In genomic region chr6:125321114-125321855, GRCm38 (mm10) we compare ENCODE assay signal across 13 mouse cellular contexts. TPM values are rescaled to one million over a fixed set of nuclear protein-coding genes. Genes with fewer than 3 reads are reported as not detected.
DNase-seq lines count a peak whose midpoint lies in the region; ATAC-seq and TF ChIP-seq lines count a peak whose summit lies in the region.
"Had no signal": no experiment of that assay in that cellular context is flagged by ENCODE, and none has a peak within 500 bp of the region (broad histone marks: within the 10 kb centered on the region; RNA-seq: fewer than 3 reads in every experiment).

No protein-coding gene starts in this region.

- peak; percentile 32; the same call in 1 of the 2 replicates for TF ChIP-seq CTCF in lung, postnatal 0 days (IDR thresholded peaks at IDR 0.05)

- no peak overlapping the region for H3K9ac ChIP-seq in heart, embryonic 16.5 days (ENCODE audit: low read length)
- no peak overlapping the region; the same call in 1 of the 2 replicates for H3K9ac ChIP-seq in kidney, embryonic 16.5 days (replicated peaks; ENCODE audit: low read length)
- peak overlapping the region; percentile 82 for H3K9ac ChIP-seq in lung, postnatal 0 days (replicated peaks; ENCODE audit: low read depth)
- no peak overlapping the region for H3K9ac ChIP-seq in forebrain, embryonic 14.5 days (ENCODE audit: low read length)

- H3K9me3 ChIP-seq in heart, embryonic 16.5 days (replicated peaks; ENCODE audit: control insufficient read depth, low read length) = no peaks in the 10 kb centered on the region
- H3K9me3 ChIP-seq in embryonic facial prominence, embryonic 10.5 days = no peaks in the 10 kb centered on the region
- H3K9me3 ChIP-seq in kidney, embryonic 16.5 days (ENCODE audit: low read length) = no peaks in the 10 kb centered on the region
- H3K9me3 ChIP-seq in lung, postnatal 0 days (ENCODE audit: low read length) = no peaks in the 10 kb centered on the region
- no peaks in the 10 kb centered on the region for H3K9me3 ChIP-seq in forebrain, embryonic 14.5 days (replicated peaks; ENCODE audit: control insufficient read depth, low read length)

- peak overlapping the region; percentile 36 for H3K4me2 ChIP-seq in heart, embryonic 16.5 days (ENCODE audit: low read depth, low read length)
- peak overlapping the region; percentile 37 for H3K4me2 ChIP-seq in kidney, embryonic 16.5 days (replicated peaks; ENCODE audit: low read depth, low read length)
- H3K4me2 ChIP-seq in lung, postnatal 0 days (replicated peaks; ENCODE audit: low read depth, low read length) = peak overlapping the region; percentile 53
- H3K4me2 ChIP-seq in forebrain, embryonic 14.5 days (ENCODE audit: low read length) = no peak overlapping the region

- no peak overlapping the region for H3K27ac ChIP-seq in heart, embryonic 16.5 days (ENCODE audit: low read length)
- no peak overlapping the region for H3K27ac ChIP-seq in embryonic facial prominence, embryonic 10.5 days (replicated peaks)
- 0 out of 2 replicates have a peak overlapping the region, but pooled peaks have one; percentile 26 for H3K27ac ChIP-seq in kidney, embryonic 16.5 days (ENCODE audit: low read length)
- peak overlapping the region; percentile 98 for H3K27ac ChIP-seq in lung, postnatal 0 days (ENCODE audit: low read length)
- H3K27ac ChIP-seq in forebrain, embryonic 14.5 days (ENCODE audit: low read depth, low read length) = no peak overlapping the region

- 11% methylated on average over 26 of the region's 26 CpGs for WGBS in heart, embryonic 16.5 days
- 6% methylated on average over 26 of the region's 26 CpGs for WGBS in embryonic facial prominence, embryonic 10.5 days
- 8% methylated on average over 25 of the region's 26 CpGs for WGBS in kidney, embryonic 16.5 days
- WGBS in lung, postnatal 0 days = 12% methylated on average over 26 of the region's 26 CpGs
- WGBS in forebrain, embryonic 14.5 days = 6% methylated on average over 26 of the region's 26 CpGs

- H3K4me1 ChIP-seq in heart, embryonic 16.5 days (ENCODE audit: control insufficient read depth, insufficient read depth, low read length) = peaks cover 17% of the 10 kb centered on the region
- peaks cover 18% of the 10 kb centered on the region for H3K4me1 ChIP-seq in embryonic facial prominence, embryonic 10.5 days
- 0 out of 2 replicates have a peak, but pooled peaks cover 4% of the 10 kb centered on the region for H3K4me1 ChIP-seq in kidney, embryonic 16.5 days (ENCODE audit: insufficient read depth, low read length)
- H3K4me1 ChIP-seq in lung, postnatal 0 days (ENCODE audit: insufficient read depth, low read depth, low read length) = no peaks in the 10 kb centered on the region; the same call in 1 of the 2 replicates
- H3K4me1 ChIP-seq in forebrain, embryonic 14.5 days (ENCODE audit: control insufficient read depth, insufficient read depth, low read length) = no peaks in the 10 kb centered on the region

- peaks cover 28% of the 10 kb centered on the region for H3K27me3 ChIP-seq in heart, embryonic 16.5 days (ENCODE audit: control insufficient read depth, insufficient read depth, low read length)
- peaks cover 64% of the 10 kb centered on the region for H3K27me3 ChIP-seq in embryonic facial prominence, embryonic 10.5 days (replicated peaks; ENCODE audit: low read depth, poor library complexity, severe bottlenecking)
- H3K27me3 ChIP-seq in kidney, embryonic 16.5 days (ENCODE audit: insufficient read depth, low read length) = peaks cover 28% of the 10 kb centered on the region
- no peaks in the 10 kb centered on the region for H3K27me3 ChIP-seq in lung, postnatal 0 days (replicated peaks; ENCODE audit: insufficient read depth, low read length)
- peaks cover 11% of the 10 kb centered on the region; the same call in 1 of the 2 replicates for H3K27me3 ChIP-seq in forebrain, embryonic 14.5 days (replicated peaks; ENCODE audit: control insufficient read depth, insufficient read depth, low read length)

- no peaks in the 10 kb centered on the region for H3K36me3 ChIP-seq in heart, embryonic 16.5 days (ENCODE audit: control insufficient read depth, insufficient read depth)
- H3K36me3 ChIP-seq in embryonic facial prominence, embryonic 10.5 days (replicated peaks) = no peaks in the 10 kb centered on the region
- H3K36me3 ChIP-seq in kidney, embryonic 16.5 days (ENCODE audit: insufficient read depth, low read length) = no peaks in the 10 kb centered on the region
- H3K36me3 ChIP-seq in lung, postnatal 0 days (ENCODE audit: insufficient read depth, low read length) = no peaks in the 10 kb centered on the region
- no peaks in the 10 kb centered on the region for H3K36me3 ChIP-seq in forebrain, embryonic 14.5 days (ENCODE audit: control insufficient read depth, insufficient read depth, low read length)

- peak overlapping the region; percentile 18 for H3K4me3 ChIP-seq in heart, embryonic 16.5 days (ENCODE audit: low read length)
- H3K4me3 ChIP-seq in embryonic facial prominence, embryonic 10.5 days = peak overlapping the region; percentile 17
- H3K4me3 ChIP-seq in kidney, embryonic 16.5 days (ENCODE audit: low read length) = peak overlapping the region; percentile 19; the same call in 1 of the 2 replicates
- peak overlapping the region; percentile 47 for H3K4me3 ChIP-seq in lung, postnatal 0 days (ENCODE audit: low read depth, low read length)
- H3K4me3 ChIP-seq in forebrain, embryonic 14.5 days (ENCODE audit: low read depth, low read length) = no peak overlapping the region

- ATAC-seq in heart, embryonic 16.5 days (replicated peaks; ENCODE audit: extremely low read depth, insufficient read depth, low FRiP score) = no peak; the same call in 1 of the 2 replicates
- ATAC-seq in kidney, embryonic 16.5 days (ENCODE audit: low FRiP score, low TSS enrichment) = peak; percentile 47; the same call in 1 of the 2 replicates
- ATAC-seq in lung, postnatal 0 days = peak; percentile 59
- no peak for ATAC-seq in forebrain, embryonic 14.5 days

- intact Hi-C loops in heart, postnatal 25 days (cut with DNase I) = no loop called here

- peak; percentile 65; the same call in 1 of the 2 replicates for TF ChIP-seq EP300 in lung, postnatal 0 days (IDR thresholded peaks at IDR 0.05)

- DNase-seq in heart, postnatal 25 days (ENCODE audit: low spot score) = no peak
- peak; percentile 29 for DNase-seq in embryonic facial prominence, embryonic 10.5 days (ENCODE audit: low spot score)
- peak; percentile 88 for DNase-seq in lung, postnatal 0 days (ENCODE audit: low spot score)
- DNase-seq in left cerebral cortex, adult 11 months (ENCODE audit: low spot score) = no peak
- DNase-seq in forebrain, embryonic 14.5 days (ENCODE audit: low spot score) = no peak
- DNase-seq in thymus, postnatal 0 days (ENCODE audit: low spot score) = no peak
- DNase-seq: adrenal gland, postnatal 14 days; cerebellum, postnatal 14 days; right cerebral cortex, postnatal 4 days had no signal

RNA-seq across cellular contexts. Expression of gene Scnn1a, which starts 0.8 kb away (rescaled TPM):
- 2.6 and 2.9 TPM in 2 replicates for polyA plus RNA-seq in heart, embryonic 16.5 days (2015; fragmentation: Nextera tagmentation; extraction: Ambion mirVana)
- total RNA-seq in heart, postnatal 25 days (2021) = under 1 TPM; 0.70 TPM
- polyA plus RNA-seq in embryonic facial prominence, embryonic 10.5 days (2016; fragmentation: Nextera tagmentation; extraction: Ambion mirVana) = 0.57 and 0.87 TPM in 2 replicates
- 7.5 and 7.7 TPM in 2 replicates for polyA plus RNA-seq in kidney, embryonic 16.5 days (2015; fragmentation: Nextera tagmentation; extraction: Ambion mirVana)
- polyA plus RNA-seq in lung, postnatal 0 days (2015; fragmentation: Nextera tagmentation; extraction: Ambion mirVana) = 106 and 123 TPM in 2 replicates
- polyA plus RNA-seq in forebrain, embryonic 14.5 days (2014; fragmentation: Nextera tagmentation; extraction: Ambion mirVana) = 0.29 and 0.37 TPM in 2 replicates
- polyA plus RNA-seq in thymus, postnatal 0 days (2015; fragmentation: Nextera tagmentation; extraction: Ambion mirVana) = 9.0 and 9.5 TPM in 2 replicates

RNA-seq across cellular contexts. Expression of gene Ltbr, which starts 7.6 kb away (rescaled TPM):
- polyA plus RNA-seq in heart, embryonic 16.5 days (2015; fragmentation: Nextera tagmentation; extraction: Ambion mirVana) = 43.0 and 51.4 TPM in 2 replicates
- 10 to 100 TPM; 27.4 to 31.8 TPM for total RNA-seq in heart, postnatal 25 days (2021)
- 26.9 and 28.8 TPM in 2 replicates for polyA plus RNA-seq in embryonic facial prominence, embryonic 10.5 days (2016; fragmentation: Nextera tagmentation; extraction: Ambion mirVana)
- polyA plus RNA-seq in kidney, embryonic 16.5 days (2015; fragmentation: Nextera tagmentation; extraction: Ambion mirVana) = 71.6 and 73.7 TPM in 2 replicates
- 96.7 and 100 TPM in 2 replicates for polyA plus RNA-seq in lung, postnatal 0 days (2015; fragmentation: Nextera tagmentation; extraction: Ambion mirVana)
- polyA plus RNA-seq in forebrain, embryonic 14.5 days (2014; fragmentation: Nextera tagmentation; extraction: Ambion mirVana) = 10.8 and 12.9 TPM in 2 replicates
- 29.6 and 30.9 TPM in 2 replicates for polyA plus RNA-seq in thymus, postnatal 0 days (2015; fragmentation: Nextera tagmentation; extraction: Ambion mirVana)

RNA-seq across cellular contexts. Expression of gene Tnfrsf1a, which starts 27.9 kb away (rescaled TPM):
- polyA plus RNA-seq in heart, embryonic 16.5 days (2015; fragmentation: Nextera tagmentation; extraction: Ambion mirVana) = 54.2 and 54.8 TPM in 2 replicates
- total RNA-seq in heart, postnatal 25 days (2021) = 10 to 100 TPM; 53.2 to 60.8 TPM
- 33.4 and 34.8 TPM in 2 replicates for polyA plus RNA-seq in embryonic facial prominence, embryonic 10.5 days (2016; fragmentation: Nextera tagmentation; extraction: Ambion mirVana)
- polyA plus RNA-seq in kidney, embryonic 16.5 days (2015; fragmentation: Nextera tagmentation; extraction: Ambion mirVana) = 91.0 and 93.2 TPM in 2 replicates
- 107 and 108 TPM in 2 replicates for polyA plus RNA-seq in lung, postnatal 0 days (2015; fragmentation: Nextera tagmentation; extraction: Ambion mirVana)
- 14.2 and 16.2 TPM in 2 replicates for polyA plus RNA-seq in forebrain, embryonic 14.5 days (2014; fragmentation: Nextera tagmentation; extraction: Ambion mirVana)
- 67.3 and 67.9 TPM in 2 replicates for polyA plus RNA-seq in thymus, postnatal 0 days (2015; fragmentation: Nextera tagmentation; extraction: Ambion mirVana)

RNA-seq across cellular contexts. Expression of gene Tuba3a, which starts 35.4 kb away (rescaled TPM):
- not detected in 2 replicates for polyA plus RNA-seq in heart, embryonic 16.5 days (2015; fragmentation: Nextera tagmentation; extraction: Ambion mirVana)
- total RNA-seq in heart, postnatal 25 days (2021) = not detected
- 0.16 and 0.19 TPM in 2 replicates for polyA plus RNA-seq in embryonic facial prominence, embryonic 10.5 days (2016; fragmentation: Nextera tagmentation; extraction: Ambion mirVana)
- polyA plus RNA-seq in kidney, embryonic 16.5 days (2015; fragmentation: Nextera tagmentation; extraction: Ambion mirVana) = 0.19 and 0.65 TPM in 2 replicates
- polyA plus RNA-seq in lung, postnatal 0 days (2015; fragmentation: Nextera tagmentation; extraction: Ambion mirVana) = not detected in 2 replicates
- polyA plus RNA-seq in forebrain, embryonic 14.5 days (2014; fragmentation: Nextera tagmentation; extraction: Ambion mirVana) = 0.15 TPM in 1 of 2 replicates, not detected in the other
- 0.22 and 0.36 TPM in 2 replicates for polyA plus RNA-seq in thymus, postnatal 0 days (2015; fragmentation: Nextera tagmentation; extraction: Ambion mirVana)
- total RNA-seq: adrenal gland, postnatal 14 days; layer of hippocampus, postnatal 14 days; monocyte, adult 5-6 weeks had no signal

RNA-seq across cellular contexts. Expression of gene Plekhg6, which starts 59.3 kb away (rescaled TPM):
- 0.25 and 0.41 TPM in 2 replicates for polyA plus RNA-seq in heart, embryonic 16.5 days (2015; fragmentation: Nextera tagmentation; extraction: Ambion mirVana)
- total RNA-seq in heart, postnatal 25 days (2021) = not detected
- polyA plus RNA-seq in embryonic facial prominence, embryonic 10.5 days (2016; fragmentation: Nextera tagmentation; extraction: Ambion mirVana) = 0.21 and 0.32 TPM in 2 replicates
- 4.9 and 6.0 TPM in 2 replicates for polyA plus RNA-seq in kidney, embryonic 16.5 days (2015; fragmentation: Nextera tagmentation; extraction: Ambion mirVana)
- polyA plus RNA-seq in lung, postnatal 0 days (2015; fragmentation: Nextera tagmentation; extraction: Ambion mirVana) = 0.50 and 0.82 TPM in 2 replicates
- polyA plus RNA-seq in forebrain, embryonic 14.5 days (2014; fragmentation: Nextera tagmentation; extraction: Ambion mirVana) = 0.16 TPM in 1 of 2 replicates, not detected in the other
- polyA plus RNA-seq in thymus, postnatal 0 days (2015; fragmentation: Nextera tagmentation; extraction: Ambion mirVana) = 1.0 and 1.2 TPM in 2 replicates
- total RNA-seq: layer of hippocampus, postnatal 14 days; monocyte, adult 5-6 weeks had no signal

Comparison
In these comparisons a context has a peak if more than half of its experiments do, and no peak if none do; other contexts are left out.
1. ATAC-seq: peak in kidney, embryonic 16.5 days (single experiment) and lung, postnatal 0 days (single experiment); none in heart, embryonic 16.5 days (single experiment) and forebrain, embryonic 14.5 days (single experiment).
2. H3K27ac ChIP-seq: peak in kidney, embryonic 16.5 days (single experiment) and lung, postnatal 0 days (single experiment); none in heart, embryonic 16.5 days (single experiment), embryonic facial prominence, embryonic 10.5 days (single experiment) and forebrain, embryonic 14.5 days (single experiment).
3. DNase-seq: peak in embryonic facial prominence, embryonic 10.5 days (single experiment) and lung, postnatal 0 days (single experiment); none in heart, postnatal 25 days (single experiment), left cerebral cortex, adult 11 months (single experiment), forebrain, embryonic 14.5 days (single experiment) and thymus, postnatal 0 days (single experiment).
4. RNA of gene Scnn1a, which starts 0.8 kb away (polyA plus RNA-seq): 106 to 123 TPM in lung, postnatal 0 days; 9.0 to 9.5 TPM in thymus, postnatal 0 days, 7.5 to 7.7 TPM in kidney, embryonic 16.5 days, 2.6 to 2.9 TPM in heart, embryonic 16.5 days, 0.57 to 0.87 TPM in embryonic facial prominence, embryonic 10.5 days and 0.29 to 0.37 TPM in forebrain, embryonic 14.5 days; every median in the first group is over 10 times any median in the second.